Mouse (Mus musculus): Measurements from ENCODE around the gene Gm49358. TPM values are rescaled to one million over a fixed set of nuclear protein-coding genes. Genes with fewer than 3 reads are reported as not detected.

The Gm49358 gene
- polyA plus RNA-seq, 1 experiment from 2014 or later = not detected

DNA sequence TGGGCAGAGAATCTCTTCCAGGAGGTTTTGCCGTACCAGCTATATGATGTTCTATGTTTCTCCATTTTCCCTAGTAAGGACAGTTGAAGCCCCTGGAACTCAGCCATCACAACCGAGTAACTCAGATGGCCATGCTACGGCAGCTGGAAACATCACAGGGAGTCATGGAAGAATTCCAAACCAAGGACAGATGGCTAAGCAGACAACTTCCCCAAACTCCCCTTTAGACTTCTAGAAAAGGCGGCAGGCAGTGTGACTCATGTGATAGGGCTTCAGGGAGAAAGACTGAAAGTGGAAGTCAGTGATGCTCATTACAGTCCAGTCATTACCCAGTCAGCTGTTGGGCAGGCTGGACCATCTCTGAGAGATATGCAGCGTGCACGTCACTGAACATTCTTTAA is 8.5 kb downstream of the Gm49358 start:
- Histone ChIP-seq H3K9me3 (replicated peaks; ENCODE audit: control insufficient read depth, low read length) (no peaks in the 10 kb centered on the region), H3K27ac (ENCODE audit: low read depth, low read length) (no peak overlapping the region), H3K9ac (ENCODE audit: low read length) (no peak overlapping the region), H3K4me1 (ENCODE audit: control insufficient read depth, insufficient read depth, low read length) (peaks cover 13% of the 10 kb centered on the region), H3K4me2 (ENCODE audit: low read length) (no peak overlapping the region), H3K27me3 (replicated peaks; ENCODE audit: control insufficient read depth, insufficient read depth, low read length) (no peaks in the 10 kb centered on the region), H3K36me3 (ENCODE audit: control insufficient read depth, insufficient read depth, low read length) (no peaks in the 10 kb centered on the region), H3K4me3 (ENCODE audit: low read depth, low read length) (no peak overlapping the region)
- ATAC-seq (no peak), DNase-seq (ENCODE audit: low spot score) (no peak)
- WGBS = 70% methylated on average over 6 of the region's 6 CpGs

DNA sequence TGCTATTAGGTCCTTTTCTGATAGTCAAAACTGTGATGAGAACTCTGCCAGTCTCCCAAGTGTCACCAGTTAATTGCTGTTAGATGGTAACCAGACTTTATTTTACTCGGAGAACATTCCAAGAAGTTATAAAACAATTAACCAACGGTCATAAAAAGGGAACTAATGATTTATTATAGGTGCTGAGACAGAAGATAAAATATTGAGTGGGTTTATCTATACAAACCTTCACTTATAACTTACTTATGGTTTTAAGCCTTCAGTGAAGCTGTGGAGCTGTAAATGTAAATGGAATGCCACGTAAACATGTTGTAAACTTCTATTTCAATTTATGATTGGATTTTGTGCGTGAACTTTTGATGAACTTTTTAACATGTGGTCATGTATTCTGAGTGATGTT is 9.6 kb downstream of the Gm49358 start:
- WGBS = 82% methylated on average over 4 of the region's 4 CpGs
- Histone ChIP-seq H3K9ac (ENCODE audit: low read length) (no peak overlapping the region), H3K36me3 (ENCODE audit: control insufficient read depth, insufficient read depth, low read length) (no peaks in the 10 kb centered on the region), H3K4me2 (ENCODE audit: low read length) (no peak overlapping the region), H3K27ac (ENCODE audit: low read depth, low read length) (no peak overlapping the region), H3K4me3 (ENCODE audit: low read depth, low read length) (no peak overlapping the region), H3K4me1 (ENCODE audit: control insufficient read depth, insufficient read depth, low read length) (peaks cover 21% of the 10 kb centered on the region), H3K9me3 (replicated peaks; ENCODE audit: control insufficient read depth, low read length) (no peaks in the 10 kb centered on the region), H3K27me3 (replicated peaks; ENCODE audit: control insufficient read depth, insufficient read depth, low read length) (no peaks in the 10 kb centered on the region)
- DNase-seq (ENCODE audit: low spot score) = no peak
- no peak for ATAC-seq

DNA sequence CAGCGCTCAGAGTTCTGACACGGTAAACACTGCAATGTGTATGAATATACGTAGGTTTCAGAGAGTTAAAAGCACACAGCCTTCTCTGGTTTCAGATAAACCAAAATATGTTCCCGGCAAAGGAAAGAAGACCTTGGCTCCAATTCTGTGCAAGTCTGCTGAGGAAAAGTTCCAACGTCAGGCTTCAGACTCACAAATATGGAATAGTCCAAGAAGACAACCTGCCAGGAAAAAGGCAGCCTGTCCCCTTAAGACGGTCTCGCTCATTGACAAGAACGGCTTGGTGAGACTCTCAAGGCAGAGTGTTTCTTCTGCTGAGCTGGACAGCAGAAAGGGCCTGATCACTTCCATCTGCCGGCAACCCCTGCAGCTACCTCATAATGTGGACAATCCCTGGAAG is 12.5 kb downstream of the Gm49358 start:
- H3K4me1 ChIP-seq (ENCODE audit: control insufficient read depth, insufficient read depth, low read length) = peaks cover 15% of the 10 kb centered on the region
- no peaks in the 10 kb centered on the region for H3K9me3 ChIP-seq (replicated peaks; ENCODE audit: control insufficient read depth, low read length)
- no peaks in the 10 kb centered on the region for H3K36me3 ChIP-seq (ENCODE audit: control insufficient read depth, insufficient read depth, low read length)
- H3K4me3 ChIP-seq (ENCODE audit: low read depth, low read length) = no peak overlapping the region
- no peak overlapping the region for H3K27ac ChIP-seq (ENCODE audit: low read depth, low read length)
- no peaks in the 10 kb centered on the region for H3K27me3 ChIP-seq (replicated peaks; ENCODE audit: control insufficient read depth, insufficient read depth, low read length)
- H3K4me2 ChIP-seq (ENCODE audit: low read length) = no peak overlapping the region
- no peak overlapping the region for H3K9ac ChIP-seq (ENCODE audit: low read length)
- DNase-seq (ENCODE audit: low spot score) (no peak), ATAC-seq (no peak)
- 87% methylated on average over 9 of the region's 9 CpGs for WGBS

DNA sequence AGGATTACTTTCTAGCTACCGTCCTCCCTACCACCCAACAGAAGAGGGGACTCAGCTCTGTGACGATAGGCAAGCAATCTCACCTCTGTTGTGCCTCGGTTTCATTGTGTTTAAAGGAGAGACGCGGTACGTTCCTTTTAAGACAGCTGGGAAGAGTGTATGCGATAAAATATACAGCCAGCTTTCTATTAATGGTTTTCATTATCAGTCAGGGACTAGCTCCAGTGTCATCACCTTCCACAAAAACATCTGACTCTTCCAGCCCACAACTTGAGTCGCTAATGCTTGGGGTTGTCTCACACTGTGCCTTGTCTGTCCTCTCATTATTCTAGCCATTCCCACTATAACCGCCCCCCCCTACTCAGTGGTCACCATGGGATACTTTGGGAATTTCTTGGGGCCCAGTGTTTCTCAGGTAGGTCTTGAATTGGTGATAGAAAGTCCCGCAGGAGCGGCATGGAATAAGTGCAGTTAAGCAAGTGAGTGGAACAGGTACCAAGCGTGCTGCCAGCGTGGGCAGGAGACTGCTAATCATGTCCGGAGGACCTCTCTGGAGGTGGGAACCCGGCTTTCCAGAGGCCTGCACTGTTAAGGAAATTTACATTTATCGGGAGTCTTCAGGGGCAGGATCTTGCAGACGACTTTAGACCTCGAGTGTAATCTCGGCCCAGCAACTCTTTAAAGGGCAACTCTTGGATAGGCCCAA is 14.0 kb downstream of the Gm49358 start:
- DNase-seq (ENCODE audit: low spot score) = no peak
- Histone ChIP-seq H3K4me2 (ENCODE audit: low read length) (peak overlapping the region; percentile 95), H3K9me3 (replicated peaks; ENCODE audit: control insufficient read depth, low read length) (no peaks in the 10 kb centered on the region), H3K36me3 (ENCODE audit: control insufficient read depth, insufficient read depth, low read length) (no peaks in the 10 kb centered on the region), H3K27ac (ENCODE audit: low read depth, low read length) (no peak overlapping the region), H3K4me1 (ENCODE audit: control insufficient read depth, insufficient read depth, low read length) (peaks cover 20% of the 10 kb centered on the region), H3K9ac (ENCODE audit: low read length) (peak overlapping the region; percentile 66), H3K4me3 (ENCODE audit: low read depth, low read length) (peak overlapping the region; percentile 57), H3K27me3 (replicated peaks; ENCODE audit: control insufficient read depth, insufficient read depth, low read length) (no peaks in the 10 kb centered on the region)
- WGBS = 41% methylated on average over 19 of the region's 19 CpGs
- no peak for ATAC-seq

DNA sequence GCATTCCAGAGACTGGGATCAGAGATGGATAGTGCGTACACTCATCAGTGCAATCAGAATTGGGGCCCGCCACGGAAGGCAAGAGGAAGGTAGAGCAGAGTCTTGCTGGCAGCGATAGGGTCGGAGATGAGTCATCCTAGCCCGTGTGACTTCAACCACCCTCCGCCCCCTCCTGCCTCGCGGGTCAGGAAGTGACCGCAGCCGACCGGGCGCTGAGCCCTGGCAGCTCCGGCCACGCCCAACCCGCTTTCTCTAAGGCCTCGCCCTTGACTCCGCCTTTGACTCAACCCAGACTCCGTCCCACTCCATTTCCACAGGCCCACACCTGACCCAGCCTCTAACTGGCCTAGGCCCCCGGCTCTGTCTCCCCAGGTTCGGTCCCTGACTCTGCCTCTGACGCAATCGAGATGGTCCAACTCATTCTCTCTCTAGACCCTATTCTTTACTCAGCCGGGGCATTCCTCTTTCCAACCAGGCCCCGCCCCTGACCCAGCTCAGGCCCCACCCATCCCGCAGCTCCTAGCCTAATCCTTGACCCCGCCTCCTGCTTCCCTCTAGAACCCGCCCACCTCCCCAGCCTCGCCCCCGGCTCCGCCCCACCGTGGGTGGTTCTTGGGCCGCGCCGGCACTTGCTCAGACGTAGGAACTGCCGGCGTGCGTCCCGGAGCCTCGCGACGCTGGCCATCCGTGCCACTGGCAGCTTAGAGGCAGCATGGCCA is 14.8 kb downstream of the Gm49358 start, which contains the start of gene Nt5dc3:
Gene Nt5dc3 (plus strand): TSS at position 608 of the 719 bp plus-strand sequence.
- no peaks in the 10 kb centered on the region for H3K36me3 ChIP-seq (ENCODE audit: control insufficient read depth, insufficient read depth, low read length)
- WGBS = under 1% methylated on average over 43 of the region's 44 CpGs
- no peak within 1 kb of the TSS for H3K27ac ChIP-seq (ENCODE audit: low read depth, low read length)
- ATAC-seq (peak; percentile 95), DNase-seq (ENCODE audit: low spot score) (peak; percentile 97)
- H3K27me3 ChIP-seq (replicated peaks; ENCODE audit: control insufficient read depth, insufficient read depth, low read length) = no peaks in the 10 kb centered on the region
- H3K4me2 ChIP-seq (ENCODE audit: low read length) = peak within 1 kb of the TSS; percentile 95
- peak within 1 kb of the TSS; percentile 57 for H3K4me3 ChIP-seq (ENCODE audit: low read depth, low read length)
- no peaks in the 10 kb centered on the region for H3K9me3 ChIP-seq (replicated peaks; ENCODE audit: control insufficient read depth, low read length)
- H3K4me1 ChIP-seq (ENCODE audit: control insufficient read depth, insufficient read depth, low read length) = peaks cover 20% of the 10 kb centered on the region
- H3K9ac ChIP-seq (ENCODE audit: low read length) = peak within 1 kb of the TSS; percentile 66

DNA sequence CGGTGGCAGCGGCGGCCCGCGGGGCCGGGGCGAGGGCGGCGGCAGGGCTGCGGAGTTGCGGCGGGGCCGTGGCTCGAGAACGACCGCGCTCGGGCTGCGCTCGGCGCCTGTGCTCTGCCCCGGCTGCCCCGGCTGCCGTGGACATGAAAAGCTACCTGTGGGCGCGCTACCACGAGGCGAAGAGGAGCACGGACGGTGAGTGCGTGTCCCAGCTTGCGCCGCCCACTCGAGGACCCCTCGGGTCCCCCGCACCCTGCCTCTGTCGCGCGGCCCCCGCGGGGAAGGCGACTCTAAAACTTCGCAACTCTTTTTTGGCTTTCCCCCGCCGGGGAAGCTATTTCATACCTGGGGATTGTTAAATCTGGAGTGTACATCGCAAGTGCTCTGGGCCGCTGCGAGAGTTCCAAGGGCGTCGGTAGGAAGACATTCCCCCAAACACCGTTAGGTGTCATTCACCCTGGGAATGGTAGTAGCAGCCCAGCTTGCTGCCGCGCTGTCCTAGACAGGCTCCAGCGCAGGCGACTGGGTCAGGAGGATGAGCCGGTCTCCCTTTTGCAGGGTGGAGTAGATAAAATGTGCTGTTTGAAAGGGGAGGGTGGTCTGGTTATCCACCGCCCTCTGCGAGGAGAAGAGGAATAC is 15.5 kb downstream of the Gm49358 start:
- Histone ChIP-seq H3K4me2 (ENCODE audit: low read length) (peak overlapping the region; percentile 95), H3K9ac (ENCODE audit: low read length) (peak overlapping the region; percentile 66), H3K4me1 (ENCODE audit: control insufficient read depth, insufficient read depth, low read length) (peaks cover 20% of the 10 kb centered on the region), H3K27me3 (replicated peaks; ENCODE audit: control insufficient read depth, insufficient read depth, low read length) (no peaks in the 10 kb centered on the region), H3K4me3 (ENCODE audit: low read depth, low read length) (peak overlapping the region; percentile 57), H3K9me3 (replicated peaks; ENCODE audit: control insufficient read depth, low read length) (no peaks in the 10 kb centered on the region), H3K36me3 (ENCODE audit: control insufficient read depth, insufficient read depth, low read length) (no peaks in the 10 kb centered on the region), H3K27ac (ENCODE audit: low read depth, low read length) (no peak overlapping the region)
- peak; percentile 46 for DNase-seq (ENCODE audit: low spot score)
- under 1% methylated on average over 57 of the region's 58 CpGs for WGBS
- ATAC-seq = peak; percentile 48

DNA sequence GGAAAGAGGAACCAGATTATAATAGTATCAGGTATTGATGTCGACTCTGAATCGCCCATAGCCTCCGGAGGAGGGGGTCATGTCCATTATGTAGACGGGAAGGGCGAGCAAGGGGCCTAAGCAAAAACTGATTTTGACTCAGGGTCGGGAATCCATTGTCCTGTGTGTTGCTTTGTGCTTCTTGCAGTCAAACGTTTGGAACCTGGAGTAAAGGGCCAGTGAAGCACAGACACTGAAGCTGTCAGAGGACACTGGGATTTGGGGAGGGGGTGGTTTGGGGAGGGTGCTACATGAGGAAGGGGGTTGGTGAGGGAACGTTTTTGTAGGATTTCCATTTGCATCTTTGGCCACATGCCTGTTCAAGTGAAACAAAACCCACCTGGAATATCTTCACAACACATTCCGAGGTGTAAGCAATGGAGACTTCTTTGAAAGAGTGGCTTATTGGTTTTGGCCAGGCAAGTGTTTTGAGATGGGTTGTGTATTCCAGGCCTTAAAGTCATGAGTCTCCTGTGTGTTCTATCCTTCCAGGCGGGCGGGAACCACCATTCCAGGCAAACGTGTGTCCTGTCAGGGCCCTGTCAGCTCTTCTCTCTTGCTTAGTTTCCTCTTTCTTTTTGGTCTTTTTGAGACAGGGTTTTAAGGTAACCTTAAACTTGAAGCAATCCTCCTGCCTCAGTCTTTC is 16.2 kb downstream of the Gm49358 start:
- no peak overlapping the region for H3K27ac ChIP-seq (ENCODE audit: low read depth, low read length)
- H3K4me2 ChIP-seq (ENCODE audit: low read length) = peak overlapping the region; percentile 95
- H3K9me3 ChIP-seq (replicated peaks; ENCODE audit: control insufficient read depth, low read length) = no peaks in the 10 kb centered on the region
- no peak for DNase-seq (ENCODE audit: low spot score)
- H3K27me3 ChIP-seq (replicated peaks; ENCODE audit: control insufficient read depth, insufficient read depth, low read length) = no peaks in the 10 kb centered on the region
- no peak for ATAC-seq
- peak overlapping the region; percentile 66 for H3K9ac ChIP-seq (ENCODE audit: low read length)
- H3K4me1 ChIP-seq (ENCODE audit: control insufficient read depth, insufficient read depth, low read length) = peaks cover 20% of the 10 kb centered on the region
- WGBS = 19% methylated on average over 12 of the region's 12 CpGs
- H3K36me3 ChIP-seq (ENCODE audit: control insufficient read depth, insufficient read depth, low read length) = no peaks in the 10 kb centered on the region
- peak overlapping the region; percentile 57 for H3K4me3 ChIP-seq (ENCODE audit: low read depth, low read length)

DNA sequence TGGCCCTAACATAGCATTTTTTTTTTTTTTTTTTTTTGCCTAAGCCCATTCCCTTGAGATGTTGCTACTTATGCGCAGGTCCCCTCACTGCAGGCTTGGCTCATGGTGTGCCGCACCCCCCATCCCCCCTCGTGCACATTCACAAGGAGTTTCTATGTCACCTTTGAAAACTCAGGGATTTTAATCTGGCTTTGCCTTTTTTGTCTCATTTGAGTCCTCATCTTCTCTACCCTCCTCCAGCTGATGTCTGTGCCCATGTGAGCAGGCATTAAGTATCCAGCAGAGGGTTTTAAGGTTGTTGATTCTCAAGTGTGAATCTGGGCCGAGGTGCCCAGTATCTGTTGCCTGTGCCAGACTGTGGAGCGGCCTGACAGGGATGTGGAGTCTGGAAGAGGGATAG is 17.9 kb downstream of the Gm49358 start:
- 23% methylated on average over 5 of the region's 5 CpGs for WGBS
- H3K36me3 ChIP-seq (ENCODE audit: control insufficient read depth, insufficient read depth, low read length) = no peaks in the 10 kb centered on the region
- H3K4me3 ChIP-seq (ENCODE audit: low read depth, low read length) = no peak overlapping the region
- no peaks in the 10 kb centered on the region for H3K9me3 ChIP-seq (replicated peaks; ENCODE audit: control insufficient read depth, low read length)
- H3K27ac ChIP-seq (ENCODE audit: low read depth, low read length) = no peak overlapping the region
- no peaks in the 10 kb centered on the region for H3K27me3 ChIP-seq (replicated peaks; ENCODE audit: control insufficient read depth, insufficient read depth, low read length)
- ATAC-seq (no peak), DNase-seq (ENCODE audit: low spot score) (no peak)
- H3K4me2 ChIP-seq (ENCODE audit: low read length) = no peak overlapping the region
- H3K9ac ChIP-seq (ENCODE audit: low read length) = no peak overlapping the region
- H3K4me1 ChIP-seq (ENCODE audit: control insufficient read depth, insufficient read depth, low read length) = peaks cover 20% of the 10 kb centered on the region

All from forebrain, embryonic 14.5 days (tissue).